Mouse (Mus musculus): ENCODE data around the gene Ebf1.

- TF ChIP-seq POLR2A (IDR thresholded peaks at IDR 0.05; ENCODE audit: borderline replicate concordance, control insufficient read depth, low read depth, low read length): no peak
- TF ChIP-seq CTCF (IDR thresholded peaks at IDR 0.05; ENCODE audit: control insufficient read depth, insufficient read depth, low read length): no peak
Observed at GRCm38 (mm10) chr11:44899554-44899953, 282.4 kb downstream of the Ebf1 start.

Data from bone marrow, adult 2 months (tissue).